Mouse (Mus musculus) liver, adult 2 months (tissue): ENCODE data around the gene Add3.

Experiments
- CTCF ChIP-seq: fragments of 200-500 bp; IDR thresholded peaks from 2 replicates; pipeline ENCODE4 v1.5.1; 2011; ENCODE audit warnings: low read depth, low read length, control low read depth
- POLR2A ChIP-seq: fragments of 200-500 bp; IDR thresholded peaks from 2 replicates; pipeline ENCODE4 v1.6.1; 2011; ENCODE audit warnings: low read length, control low read depth; ENCODE audit not compliant: insufficient read depth; ENCODE audit errors: extremely low read depth

- TF ChIP-seq CTCF (no peak), POLR2A (no peak)
These were observed 45.6 kb upstream of the Add3 start for GRCm38 (mm10) chr19:53094684-53095083.
